ENCODE assay signal across 8 mouse cellular contexts in the genomic region with DNA sequence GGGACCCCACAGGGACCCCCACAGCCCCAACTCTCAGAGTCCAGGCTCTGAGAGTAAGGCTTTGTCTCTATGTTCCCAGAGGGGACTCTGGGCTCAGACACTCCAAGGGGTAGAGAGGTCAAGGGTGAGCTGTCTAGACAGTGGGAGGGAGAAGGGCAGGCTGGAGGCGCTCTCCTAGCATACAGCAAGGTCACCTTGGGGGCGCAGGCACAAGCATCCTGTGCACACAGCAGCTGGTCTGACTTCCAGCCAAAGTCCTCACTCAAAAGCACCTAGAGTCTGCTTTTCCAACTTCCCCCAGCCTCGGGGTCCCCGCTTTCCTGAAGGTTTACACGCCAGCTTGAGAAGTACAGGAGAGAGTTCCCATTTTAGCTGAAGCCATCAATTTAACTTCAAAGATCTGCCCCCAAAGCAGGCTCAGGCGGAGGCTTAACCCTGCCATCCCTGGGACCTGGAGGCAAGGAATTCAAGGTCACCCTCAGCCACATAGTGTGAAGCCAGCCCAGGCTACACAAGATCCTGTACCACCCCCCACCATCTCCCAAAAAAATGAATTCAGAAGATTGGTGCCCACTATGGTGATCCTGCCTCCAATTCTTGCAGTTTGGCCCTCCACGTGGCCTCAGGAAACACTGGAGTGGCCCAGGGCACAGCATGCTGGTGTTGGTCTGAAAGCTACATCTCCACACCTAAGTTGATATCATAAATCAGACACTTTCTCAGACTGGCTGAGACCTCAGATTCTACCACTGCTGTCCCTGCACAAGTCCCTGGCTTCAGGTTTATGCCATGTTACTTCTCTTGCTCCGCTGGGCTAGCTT. TPM values are rescaled to one million over a fixed set of nuclear protein-coding genes. Genes with fewer than 3 reads are reported as not detected.
A peak's percentile ranks its signal among the peaks of the same experiment; 100 is the strongest.
DNase-seq lines count a peak whose midpoint lies in the region; ATAC-seq and TF ChIP-seq lines count a peak whose summit lies in the region.

No protein-coding gene starts in this region.

- peaks cover 27% of the 10 kb centered on the region for H3K36me3 ChIP-seq in intestine, postnatal 0 days (ENCODE audit: control insufficient read depth, insufficient read depth)
- peaks cover 25% of the 10 kb centered on the region for H3K36me3 ChIP-seq in liver, postnatal 0 days (replicated peaks; ENCODE audit: insufficient read depth, low read length)

- 59% methylated on average over 8 of the region's 8 CpGs for WGBS in intestine, postnatal 0 days
- 55% methylated on average over 8 of the region's 8 CpGs for WGBS in liver, postnatal 0 days (ENCODE audit: insufficient replicate concordance)

- no peaks in the 10 kb centered on the region for H3K9me3 ChIP-seq in intestine, postnatal 0 days (ENCODE audit: control insufficient read depth)
- no peaks in the 10 kb centered on the region for H3K9me3 ChIP-seq in liver, postnatal 0 days (ENCODE audit: low read length)

- H3K4me1 ChIP-seq in intestine, postnatal 0 days (replicated peaks; ENCODE audit: control insufficient read depth, insufficient read depth, low read length), result peaks cover 19% of the 10 kb centered on the region; the same call in 1 of the 2 replicates
- peaks cover 44% of the 10 kb centered on the region for H3K4me1 ChIP-seq in liver, postnatal 0 days (ENCODE audit: insufficient read depth)

- peak; percentile 62 to 82 for DNase-seq in adrenal gland, adult (ENCODE audit: inconsistent age in 2 of 2, low spot score in 1 of 2)
- DNase-seq in adrenal gland, adult 18-20 months (ENCODE audit: low spot score in 2 of 2), result no peak
- DNase-seq in embryo, embryonic 10.5 days (ENCODE audit: low spot score), result peak; percentile 77
- no peak for DNase-seq in liver, postnatal 0 days
- DNase-seq in urinary bladder, adult 2 months (ENCODE audit: low spot score), result no peak
- DNase-seq in frontal cortex, postnatal 10 days (ENCODE audit: low spot score in 2 of 2), result no peak
- no peak for DNase-seq in cerebellum, adult 11-12 months

- H3K27ac ChIP-seq in intestine, postnatal 0 days (ENCODE audit: low read depth, low read length), result no peak overlapping the region
- H3K27ac ChIP-seq in liver, postnatal 0 days (ENCODE audit: low read depth), result peak overlapping the region; percentile 75

- no peak for ATAC-seq in intestine, postnatal 0 days
- 0 out of 2 replicates have a peak, but pooled peaks have one; percentile 8 for ATAC-seq in liver, postnatal 0 days

- TF ChIP-seq CTCF in intestine, postnatal 0 days (IDR thresholded peaks at IDR 0.05; ENCODE audit: low read depth), result no peak
- TF ChIP-seq CTCF in liver, postnatal 0 days (IDR thresholded peaks at IDR 0.05; ENCODE audit: low read depth), result no peak

- H3K4me2 ChIP-seq in intestine, postnatal 0 days (replicated peaks; ENCODE audit: low read depth), result no peak overlapping the region
- H3K4me2 ChIP-seq in liver, postnatal 0 days (ENCODE audit: low read depth, low read length), result no peak overlapping the region

- 0 out of 2 replicates have a peak overlapping the region, but pooled peaks have one; percentile 26 for H3K9ac ChIP-seq in intestine, postnatal 0 days (ENCODE audit: low read depth, low read length)
- no peak overlapping the region; the same call in none of the 2 replicates for H3K9ac ChIP-seq in liver, postnatal 0 days (replicated peaks)

- no peak overlapping the region for H3K4me3 ChIP-seq in intestine, postnatal 0 days (ENCODE audit: low read depth, low read length)
- H3K4me3 ChIP-seq in liver, postnatal 0 days (ENCODE audit: low read depth, low read length), result no peak overlapping the region

- no peak for TF ChIP-seq EP300 in liver, postnatal 0 days (IDR thresholded peaks at IDR 0.05; ENCODE audit: low read depth)

- no peaks in the 10 kb centered on the region for H3K27me3 ChIP-seq in intestine, postnatal 0 days (replicated peaks; ENCODE audit: control insufficient read depth, insufficient read depth, low read length)
- H3K27me3 ChIP-seq in liver, postnatal 0 days (ENCODE audit: insufficient read depth, low read length), result no peaks in the 10 kb centered on the region

RNA-seq across cellular contexts. Expression of a gene that starts 12.6 kb away (rescaled TPM):
- 100 to 1,000 TPM; 101 to 153 TPM for total RNA-seq in adrenal gland, adult 18-20 months (2021)
- polyA plus RNA-seq in intestine, postnatal 0 days (2015; fragmentation: Nextera tagmentation; extraction: Ambion mirVana), result 79.0 and 92.1 TPM in 2 replicates
- polyA plus RNA-seq in liver, postnatal 0 days (2015; fragmentation: Nextera tagmentation; extraction: Ambion mirVana), result 31.0 and 32.2 TPM in 2 replicates
- polyA plus RNA-seq in urinary bladder, adult 2 months (2012; rRNA removed), result 19.2 and 20.6 TPM in 2 replicates

RNA-seq across cellular contexts. Expression of a gene that starts 15.3 kb away (rescaled TPM):
- total RNA-seq in adrenal gland, adult 18-20 months (2021), result 1 to 10 TPM; 2.2 to 6.4 TPM
- polyA plus RNA-seq in intestine, postnatal 0 days (2015; fragmentation: Nextera tagmentation; extraction: Ambion mirVana), result 1.7 and 1.9 TPM in 2 replicates
- 2.1 and 2.3 TPM in 2 replicates for polyA plus RNA-seq in liver, postnatal 0 days (2015; fragmentation: Nextera tagmentation; extraction: Ambion mirVana)
- 0.84 and 1.1 TPM in 2 replicates for polyA plus RNA-seq in urinary bladder, adult 2 months (2012; rRNA removed)

RNA-seq across cellular contexts. Expression of a gene that starts 25.5 kb away (rescaled TPM):
- 10 to 100 TPM; 73.2 to 75.9 TPM for total RNA-seq in adrenal gland, adult 18-20 months (2021)
- 181 and 182 TPM in 2 replicates for polyA plus RNA-seq in intestine, postnatal 0 days (2015; fragmentation: Nextera tagmentation; extraction: Ambion mirVana)
- 98.5 and 103 TPM in 2 replicates for polyA plus RNA-seq in liver, postnatal 0 days (2015; fragmentation: Nextera tagmentation; extraction: Ambion mirVana)
- polyA plus RNA-seq in urinary bladder, adult 2 months (2012; rRNA removed), result 97.8 and 99.4 TPM in 2 replicates

RNA-seq across cellular contexts. Expression of a gene that starts 31.6 kb away (rescaled TPM):
- 1 to 10 TPM; 1.4 to 3.0 TPM for total RNA-seq in adrenal gland, adult 18-20 months (2021)
- 2.1 and 2.2 TPM in 2 replicates for polyA plus RNA-seq in intestine, postnatal 0 days (2015; fragmentation: Nextera tagmentation; extraction: Ambion mirVana)
- 9.8 and 10.4 TPM in 2 replicates for polyA plus RNA-seq in liver, postnatal 0 days (2015; fragmentation: Nextera tagmentation; extraction: Ambion mirVana)
- polyA plus RNA-seq in urinary bladder, adult 2 months (2012; rRNA removed), result 5.2 and 6.2 TPM in 2 replicates

RNA-seq across cellular contexts. Expression of a gene that starts 38.9 kb away (rescaled TPM):
- total RNA-seq in adrenal gland, adult 18-20 months (2021), result 10 to 100 TPM; 78.5 to 86.9 TPM
- polyA plus RNA-seq in intestine, postnatal 0 days (2015; fragmentation: Nextera tagmentation; extraction: Ambion mirVana), result 63.2 and 65.3 TPM in 2 replicates
- 32.5 and 35.4 TPM in 2 replicates for polyA plus RNA-seq in liver, postnatal 0 days (2015; fragmentation: Nextera tagmentation; extraction: Ambion mirVana)
- polyA plus RNA-seq in urinary bladder, adult 2 months (2012; rRNA removed), result 73.5 and 74.6 TPM in 2 replicates

Comparison
In these comparisons a context has a peak if more than half of its experiments do, and no peak if none do; other contexts are left out.
1. DNase-seq: peak in adrenal gland, adult (2 of 2) and embryo, embryonic 10.5 days (single experiment); none in adrenal gland, adult 18-20 months (0 of 2), liver, postnatal 0 days (single experiment), urinary bladder, adult 2 months (single experiment), frontal cortex, postnatal 10 days (0 of 2) and cerebellum, adult 11-12 months (single experiment).